Comparison of ENCODE assay signal across 16 mouse cellular contexts in genomic region chr19:50214466-50215228, GRCm38 (mm10).
A peak's percentile ranks its signal among the peaks of the same experiment; 100 is the strongest.
DNase-seq lines count a peak whose midpoint lies in the region; ATAC-seq and TF ChIP-seq lines count a peak whose summit lies in the region.
"Had no signal": no experiment of that assay in that cellular context is flagged by ENCODE, and none has a peak within 500 bp of the region (broad histone marks: within the 10 kb centered on the region; RNA-seq: fewer than 3 reads in every experiment).

No protein-coding gene starts in this region.

- WGBS in forebrain, embryonic 16.5 days = 20% methylated on average over 7 of the region's 7 CpGs

- H3K9me3 ChIP-seq in forebrain, embryonic 16.5 days (ENCODE audit: control insufficient read depth, low read length) = no peaks in the 10 kb centered on the region
- H3K9me3 ChIP-seq: liver, embryonic 13.5 days had no signal

- no peak overlapping the region for H3K9ac ChIP-seq in forebrain, embryonic 16.5 days (replicated peaks; ENCODE audit: low read depth, low read length)
- H3K9ac ChIP-seq: liver, embryonic 13.5 days had no signal

- H3K4me3 ChIP-seq in left cerebral cortex, adult 2 months = no peak overlapping the region
- no peak overlapping the region for H3K4me3 ChIP-seq in forebrain, embryonic 16.5 days (replicated peaks; ENCODE audit: low read length)
- H3K4me3 ChIP-seq: liver, embryonic 13.5 days had no signal

- no peak overlapping the region for H3K4me2 ChIP-seq in forebrain, embryonic 16.5 days (ENCODE audit: low read length)
- H3K4me2 ChIP-seq: liver, embryonic 13.5 days had no signal

- intact Hi-C loops in left cerebral cortex, postnatal 4 days (cut with DNase I) = no loop called here
- intact Hi-C loops in left cerebral cortex, adult 2 months (cut with DNase I) = no loop called here

- TF ChIP-seq CTCF in left cerebral cortex, adult 2 months (IDR thresholded peaks at IDR 0.05) = no peak

- H3K27me3 ChIP-seq in forebrain, embryonic 16.5 days (replicated peaks; ENCODE audit: control insufficient read depth, insufficient read depth, low read length) = no peaks in the 10 kb centered on the region
- H3K27me3 ChIP-seq: liver, embryonic 13.5 days had no signal

- H3K36me3 ChIP-seq in forebrain, embryonic 16.5 days (ENCODE audit: control insufficient read depth, insufficient read depth) = no peaks in the 10 kb centered on the region
- H3K36me3 ChIP-seq: liver, embryonic 13.5 days had no signal

- H3K4me1 ChIP-seq in forebrain, embryonic 16.5 days (replicated peaks; ENCODE audit: control insufficient read depth, insufficient read depth, low read length) = peaks cover 4% of the 10 kb centered on the region
- H3K4me1 ChIP-seq: liver, embryonic 13.5 days had no signal

- ATAC-seq in forebrain, embryonic 16.5 days = peak; percentile 78
- ATAC-seq: CD4-positive, CD25-positive, alpha-beta regulatory T cell, adult 4 months; Patski had no signal

- peak; percentile 4 for DNase-seq in left cerebral cortex, postnatal 4 days
- DNase-seq in left cerebral cortex, adult 2 months (ENCODE audit: extremely low spot score in 1 of 2, low spot score in 2 of 2) = no peak
- peak; percentile 1 to 7 for DNase-seq in layer of hippocampus, postnatal 36 days
- peak; percentile 38 for DNase-seq in retina, postnatal 1 day
- no peak for DNase-seq in gastrocnemius, postnatal 25 days
- DNase-seq in ovary, postnatal 14 days (ENCODE audit: low spot score) = no peak
- DNase-seq in kidney, postnatal 14 days = no peak
- DNase-seq: adrenal gland, adult 2 months; heart, adult 11 months; heart, postnatal 14 days; kidney, adult 9 months; liver, embryonic 13.5 days; lung, postnatal 36 days had no signal

- H3K27ac ChIP-seq in left cerebral cortex, adult 2 months = no peak overlapping the region
- H3K27ac ChIP-seq in forebrain, embryonic 16.5 days (ENCODE audit: low read length) = no peak overlapping the region; the same call in 1 of the 2 replicates
- H3K27ac ChIP-seq: liver, embryonic 13.5 days had no signal

Comparison
In these comparisons a context has a peak if more than half of its experiments do, and no peak if none do; other contexts are left out.
1. DNase-seq: peak in left cerebral cortex, postnatal 4 days (single experiment), layer of hippocampus, postnatal 36 days (2 of 2) and retina, postnatal 1 day (single experiment); none in left cerebral cortex, adult 2 months (0 of 2), gastrocnemius, postnatal 25 days (single experiment), ovary, postnatal 14 days (single experiment) and kidney, postnatal 14 days (single experiment).